Mouse (Mus musculus): ENCODE results near the gene Cnnm2.

- TF ChIP-seq CTCF (IDR thresholded peaks at IDR 0.05; ENCODE audit: low read depth, low read length) (no peak), GATA1 (IDR thresholded peaks at IDR 0.05; ENCODE audit: borderline replicate concordance, low read length) (no peak), TAL1 (conservative IDR thresholded peaks at IDR 0.05; ENCODE audit: low read depth, low read length) (no peak)
Observed at GRCm38 (mm10) chr19:46744681-46745080, 16.7 kb upstream of the Cnnm2 start.
